Mouse (Mus musculus) ES-E14 (cell line): ENCODE measurements around the gene Isg20l2. TPM values are rescaled to one million over a fixed set of nuclear protein-coding genes. Genes with fewer than 3 reads are reported as not detected.

Source experiments
- DNase-seq: peaks from one replicate; pipeline ENCODE4 v3.0.0-alpha.2; 2013; ENCODE audit warnings: low read depth, low spot score
- H3K27ac ChIP-seq: 2 replicates; pipeline ENCODE4 v1.5.1; 2012; ENCODE audit warnings: low read depth, mild to moderate bottlenecking, low read length, moderate library complexity, mixed read lengths; ENCODE audit not compliant: poor library complexity, insufficient read depth, severe bottlenecking
- H3K36me3 ChIP-seq: 2 replicates; pipeline ENCODE4 v1.6.1; 2012; ENCODE audit warnings: mild to moderate bottlenecking, low read length, moderate library complexity, mixed read lengths; ENCODE audit not compliant: control insufficient read depth, poor library complexity, insufficient read depth, severe bottlenecking
- H3K4me1 ChIP-seq, 2 experiments: fragments of 150-350 bp in 1 of 2; sonication (generic) in 1 of 2; 2 replicates each; pipeline ENCODE4 v1.6.1; 2012; ENCODE audit warnings: low read length in 2 of 2, mild to moderate bottlenecking in 1 of 2, mixed read lengths in 1 of 2; ENCODE audit not compliant: control insufficient read depth in 2 of 2, insufficient read depth in 2 of 2, poor library complexity in 1 of 2
- H3K4me3 ChIP-seq, 2 experiments: fragments of 150-350 bp in 1 of 2; sonication (generic) in 1 of 2; 2 replicates each; pipeline ENCODE4 v1.5.1; 2012; ENCODE audit warnings: low read length in 2 of 2, low read depth in 1 of 2, mild to moderate bottlenecking in 1 of 2, mixed read lengths in 1 of 2; ENCODE audit not compliant: insufficient read depth in 1 of 2, poor library complexity in 1 of 2, severe bottlenecking in 1 of 2
- H3K9ac ChIP-seq: 2 replicates; pipeline ENCODE4 v1.6.1; 2012; ENCODE audit warnings: low read depth, mild to moderate bottlenecking, low read length, mixed read lengths; ENCODE audit not compliant: poor library complexity, insufficient read depth, severe bottlenecking
- H3K9me3 ChIP-seq: fragments of 150-350 bp; sonication (generic); 2 replicates; pipeline ENCODE4 v1.6.1; 2012; ENCODE audit warnings: low read depth, mild to moderate bottlenecking, low read length; ENCODE audit not compliant: control insufficient read depth, insufficient read depth
- CHD2 ChIP-seq: IDR thresholded peaks from 2 replicates; pipeline ENCODE4 v1.6.1; 2014; ENCODE audit warnings: mild to moderate bottlenecking, low read depth, low read length, inconsistent platforms
- HCFC1 ChIP-seq: IDR thresholded peaks from 2 replicates; pipeline ENCODE4 v1.6.1; 2012; ENCODE audit warnings: low read length, inconsistent platforms, borderline replicate concordance; ENCODE audit not compliant: insufficient read depth
- MAFK ChIP-seq: IDR thresholded peaks from 2 replicates; pipeline ENCODE4 v1.6.1; 2014; ENCODE audit warnings: mild to moderate bottlenecking, low read depth, low read length, inconsistent platforms; ENCODE audit not compliant: insufficient read depth
- ZC3H11A ChIP-seq: IDR thresholded peaks from 2 replicates; pipeline ENCODE4 v1.6.1; 2012; ENCODE audit warnings: low read depth, mild to moderate bottlenecking, inconsistent platforms, low read length, borderline replicate concordance
- ZNF384 ChIP-seq: IDR thresholded peaks from 2 replicates; pipeline ENCODE4 v1.6.1; 2012; ENCODE audit warnings: low read depth, low read length, inconsistent platforms
- in situ Hi-C, 2 experiments: fragments of 600-800 bp; cut with MboI; formaldehyde crosslinking; loops; one replicate each; pipeline ENCODE4 v1.15.1; 2025; ENCODE audit warnings: low sequenced_read_pairs in 2 of 2, inconsistent platforms in 1 of 2; ENCODE audit not compliant: unreplicated experiment in 2 of 2
- total RNA-seq: library from RNA; depleted of rRNA; stranded (reverse); fragments of 300-350 nt; gene quantifications from 2 replicates; pipeline ENCODE4 v1.2.3, GENCODE M21; 2012; rRNA removed

Gene Isg20l2
- total RNA-seq, 1 experiment = 40.1 TPM

DNA sequence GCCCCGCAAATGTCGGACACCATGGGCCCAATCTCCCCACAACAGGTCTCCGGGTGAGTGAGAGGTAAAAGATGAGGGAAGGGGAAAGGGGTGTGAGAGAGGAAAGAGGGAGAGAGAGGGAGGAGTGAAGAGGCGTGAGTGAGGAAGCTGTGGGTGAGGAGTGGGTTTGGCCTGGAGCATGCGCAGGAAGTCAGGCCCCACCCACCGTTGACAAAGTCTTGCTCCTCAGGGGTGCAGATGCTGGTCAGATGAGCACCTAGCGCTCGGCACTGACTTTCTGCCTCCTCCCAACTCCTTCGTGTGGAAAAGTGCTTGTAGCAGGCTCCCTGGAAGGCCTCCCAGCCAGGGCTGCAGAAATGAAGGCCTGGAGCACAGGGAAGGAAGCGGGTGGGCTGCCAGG, 59.8 kb downstream of the Isg20l2 start:
- H3K9me3 ChIP-seq = no peaks in the 10 kb centered on the region

More for the DNA sequence above, 59.8 kb downstream of the Isg20l2 start:
- Histone ChIP-seq H3K9ac (no peak overlapping the region), H3K4me1 (peaks cover 0 to 22% of the 10 kb centered on the region in 2 experiments; a peak in 2 of 4 replicates), H3K4me3 (no peak overlapping the region), H3K36me3 (no peaks in the 10 kb centered on the region), H3K27ac (no peak overlapping the region)
- TF ChIP-seq ZNF384 (no peak), HCFC1 (no peak), CHD2 (no peak), ZC3H11A (no peak), MAFK (no peak)
- DNase-seq = no peak
- in situ Hi-C loops = loop anchor here in 1 of 2 experiments (5.0 kb wide), 1 partner anchor 53 kb away; no protein-coding TSS in a partner anchor

Other genes with a start within 250 kb of the Isg20l2 start
- gene Lrrc71, start 181.7 kb upstream of the Isg20l2 start, total RNA-seq = 0.37 and 0.49 TPM in 2 replicates
- gene Ntrk1, start 135.2 kb upstream of the Isg20l2 start, total RNA-seq = 3.8 and 4.5 TPM in 2 replicates
- 0.11 and 0.18 TPM in 2 replicates for gene Insrr, start 133.4 kb upstream of the Isg20l2 start, total RNA-seq
- gene Pear1, start 106.0 kb upstream of the Isg20l2 start, total RNA-seq = 1.8 TPM in 2 replicates
- gene Sh2d2a, start 83.6 kb upstream of the Isg20l2 start, total RNA-seq = 0.05 and 0.22 TPM in 2 replicates
- gene Prcc, start 44.7 kb upstream of the Isg20l2 start, total RNA-seq = 40.2 and 53.8 TPM in 2 replicates
- 296 and 312 TPM in 2 replicates for gene Hdgf, start 24.0 kb upstream of the Isg20l2 start, total RNA-seq
- gene Mrpl24, start 10.8 kb upstream of the Isg20l2 start, total RNA-seq = 154 and 162 TPM in 2 replicates
- gene Rrnad1, start 403 bp downstream of the Isg20l2 start, total RNA-seq = 22.0 and 25.5 TPM in 2 replicates
- 9.4 and 19.7 TPM in 2 replicates for gene Crabp2, start 18.4 kb downstream of the Isg20l2 start, total RNA-seq
- 22.3 and 29.4 TPM in 2 replicates for gene Nes, start 40.8 kb downstream of the Isg20l2 start, total RNA-seq
- 1.4 and 2.6 TPM in 2 replicates for gene Bcan, start 69.9 kb downstream of the Isg20l2 start, total RNA-seq
- gene Hapln2, start 97.3 kb downstream of the Isg20l2 start, total RNA-seq = not detected in 2 replicates
- gene Gpatch4, start 112.8 kb downstream of the Isg20l2 start, total RNA-seq = 33.5 and 37.9 TPM in 2 replicates
- 117 and 144 TPM in 2 replicates for gene Naxe, start 128.2 kb downstream of the Isg20l2 start, total RNA-seq
- gene Ttc24, start 148.0 kb downstream of the Isg20l2 start, total RNA-seq = not detected in 2 replicates
- 60.3 and 81.2 TPM in 2 replicates for gene Iqgap3, start 151.7 kb downstream of the Isg20l2 start, total RNA-seq
- gene Mef2d, start 212.1 kb downstream of the Isg20l2 start, total RNA-seq = 8.8 and 10.4 TPM in 2 replicates